Mouse (Mus musculus) WW6 (cell line): ENCODE measurements around the gene Hist1h2ap.
"Not testable (repeated sequence)": the region's sequence is repeated elsewhere in the genome, so short reads cannot be mapped to it uniquely, and the experiment has no call there.

Experiments
- DNase-seq: peaks from one replicate; pipeline ENCODE4 v3.0.0-alpha.2; 2013; ENCODE audit warnings: low read depth, low spot score

Hist1h2ap gene

DNA sequence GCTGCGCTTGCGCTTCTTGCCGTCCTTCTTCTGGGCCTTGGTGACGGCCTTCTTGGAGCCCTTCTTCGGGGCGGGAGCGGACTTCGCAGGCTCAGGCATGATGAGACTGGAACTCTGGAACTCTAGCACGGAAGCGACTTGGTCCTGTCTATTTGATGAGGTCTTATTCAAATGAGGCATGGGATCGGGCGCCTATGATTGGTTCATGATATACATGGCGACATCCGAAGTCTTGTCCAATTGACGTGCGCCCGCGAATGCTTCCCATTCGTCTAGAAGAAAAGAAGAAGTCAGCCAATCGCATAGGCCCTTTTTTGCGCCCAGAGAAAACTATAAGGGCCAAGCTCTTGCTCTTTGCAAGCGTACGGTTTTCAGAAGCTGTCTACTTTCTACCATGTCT lies 23.2 kb downstream of the Hist1h2ap start, which contains the start of the genes Hist1h2bq and Hist1h2ao:
Hist1h2bq (minus strand) TSS at position 125 of the 400 bp plus-strand sequence.
Hist1h2ao (plus strand) TSS at position 393 of the 400 bp plus-strand sequence.
- DNase-seq = not testable (repeated sequence)

DNA sequence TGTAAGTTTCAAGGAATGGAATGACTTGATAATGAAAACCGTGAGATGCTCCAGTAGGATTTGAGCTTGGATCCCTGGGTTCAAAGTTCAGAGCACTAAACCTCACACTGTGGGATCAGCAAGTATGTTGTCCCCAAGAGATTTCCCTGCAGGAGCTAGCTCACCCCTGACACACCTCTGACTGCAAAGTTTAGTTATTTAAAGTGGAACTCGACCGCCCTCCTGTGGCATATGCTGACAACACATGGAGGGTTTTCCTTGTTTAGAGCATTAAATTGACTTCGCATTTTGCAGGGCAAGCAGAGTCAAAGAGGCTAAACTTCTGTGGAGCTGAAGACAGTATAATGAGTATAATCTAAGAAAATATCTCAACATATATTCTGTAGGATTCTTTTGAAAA lies 30.2 kb downstream of the Hist1h2ap start:
- not testable (repeated sequence) for DNase-seq

DNA sequence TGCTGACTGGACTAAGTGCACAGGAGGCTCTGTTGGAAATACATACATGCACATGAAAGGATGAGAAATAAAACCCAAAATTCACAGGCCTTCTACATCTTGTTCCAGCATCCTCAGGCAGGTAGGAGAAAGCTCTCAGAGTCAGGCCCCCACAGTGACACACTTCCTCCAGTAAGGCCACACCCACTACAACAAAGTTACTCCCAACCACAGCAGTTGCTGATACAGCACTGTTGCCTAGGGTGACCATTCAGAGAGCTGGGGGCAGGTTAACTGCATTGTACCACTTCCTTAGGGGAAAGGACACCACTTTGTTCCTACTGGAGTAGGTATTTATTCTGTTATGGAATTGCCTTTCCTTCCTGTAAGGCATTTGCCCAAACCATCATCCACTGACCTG lies 36.1 kb downstream of the Hist1h2ap start:
- not testable (repeated sequence) for DNase-seq

DNA sequence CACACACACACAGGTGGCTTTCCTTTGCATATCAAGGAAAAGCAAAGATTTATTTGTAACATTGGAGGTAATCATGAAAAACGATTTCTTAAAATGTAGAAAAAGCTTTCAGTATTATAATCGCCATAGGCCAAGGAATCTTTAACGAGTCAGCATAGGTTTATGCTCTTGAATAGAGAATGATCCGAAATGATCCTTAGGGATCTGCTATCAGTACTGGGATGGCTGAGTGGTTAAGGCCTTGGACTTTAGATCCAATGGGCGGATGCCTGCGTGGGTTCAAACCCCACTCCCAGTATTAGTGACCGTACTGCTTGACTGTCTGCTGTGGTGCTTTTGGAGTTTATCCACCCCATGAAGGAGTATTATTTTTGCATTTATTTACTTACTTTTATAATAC lies 37.7 kb downstream of the Hist1h2ap start:
- no peak for DNase-seq

DNA sequence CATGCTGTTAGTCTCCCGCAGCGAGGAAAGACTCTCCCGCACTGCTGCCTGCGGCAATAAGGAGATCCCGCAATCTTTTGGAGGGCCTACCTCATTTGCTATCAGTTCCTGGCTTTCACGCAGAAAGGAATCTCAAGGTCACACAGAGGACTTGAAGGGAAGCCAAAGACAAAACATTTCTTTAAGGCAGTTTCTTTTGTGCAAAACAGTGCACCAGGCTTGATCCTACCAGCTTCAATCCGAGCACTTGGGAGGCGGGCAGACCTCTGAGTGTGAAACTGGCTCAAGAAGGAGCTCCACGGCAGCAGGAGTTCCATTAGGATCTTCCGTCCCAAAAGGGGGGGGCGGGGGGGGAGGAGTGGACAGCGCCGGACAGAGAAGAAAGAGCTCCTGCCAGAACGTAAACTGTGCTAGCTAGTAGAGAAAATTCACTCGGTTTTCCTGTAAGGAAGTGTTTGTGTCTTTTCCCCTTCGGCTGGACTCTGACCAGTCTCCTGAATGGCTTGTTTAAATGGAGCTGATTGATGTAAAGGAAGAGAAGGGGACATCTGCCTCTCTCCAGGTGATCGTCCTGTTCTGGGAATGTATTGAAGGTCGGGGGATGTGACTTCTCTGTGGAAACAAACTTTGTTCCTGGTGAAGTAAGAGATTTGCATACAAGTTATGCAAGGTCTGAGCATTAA lies 42.6 kb downstream of the Hist1h2ap start:
- no peak for DNase-seq

DNA sequence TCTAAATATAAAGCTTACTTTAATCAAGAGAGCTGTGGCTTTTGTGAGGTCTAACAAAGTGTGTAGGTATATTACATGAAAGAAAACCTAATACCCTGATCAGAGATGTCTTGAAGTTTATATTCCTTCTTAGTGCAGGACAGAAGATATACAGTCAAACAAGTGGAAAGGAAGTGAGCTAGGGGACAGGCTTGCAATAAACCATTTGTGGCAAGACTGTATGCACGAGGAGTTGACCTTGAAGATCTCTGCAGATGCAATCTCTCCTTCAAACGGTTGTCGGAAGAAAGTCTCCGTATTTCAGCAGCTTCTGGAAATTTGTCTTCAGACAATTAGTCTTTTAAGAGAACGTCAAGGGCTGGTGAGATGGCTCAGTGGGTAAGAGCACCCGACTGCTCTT lies 43.4 kb downstream of the Hist1h2ap start:
- no peak for DNase-seq

DNA sequence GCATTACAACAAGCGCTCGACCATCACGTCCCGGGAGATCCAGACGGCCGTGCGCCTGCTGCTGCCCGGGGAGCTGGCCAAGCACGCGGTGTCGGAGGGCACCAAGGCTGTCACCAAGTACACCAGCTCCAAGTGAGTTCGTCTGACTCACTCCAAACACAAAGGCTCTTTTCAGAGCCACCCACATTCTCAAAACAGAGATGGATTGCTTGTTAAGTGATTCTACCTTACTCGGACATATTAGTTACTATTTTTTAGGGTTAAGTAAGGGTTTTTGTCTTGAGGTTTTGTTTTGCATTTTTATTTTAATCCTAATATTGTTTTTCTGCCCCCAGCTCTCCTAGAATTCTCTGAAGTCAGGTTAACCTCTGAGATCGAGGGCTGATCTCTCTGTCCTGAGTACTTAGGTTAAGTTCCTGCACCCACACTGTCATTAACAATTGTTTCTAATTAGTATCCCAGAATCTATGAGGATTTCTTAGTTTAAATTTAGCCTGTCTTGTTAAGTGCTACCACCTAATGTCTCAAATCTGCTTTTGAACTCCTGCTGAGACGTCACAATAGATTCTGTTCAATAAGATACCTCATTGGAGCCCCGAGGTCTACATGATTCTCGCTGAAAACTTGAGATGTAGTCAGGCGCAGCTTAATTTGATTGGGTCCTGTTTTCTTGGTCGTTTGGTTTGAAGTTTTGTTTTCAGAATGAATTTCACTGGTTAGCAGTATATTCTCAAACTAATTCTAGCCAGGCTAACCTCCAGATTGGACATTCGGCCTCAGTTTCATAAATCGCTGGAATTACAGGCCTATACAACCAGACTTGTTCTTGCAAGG lies 45.3 kb downstream of the Hist1h2ap start:
- no peak for DNase-seq

DNA sequence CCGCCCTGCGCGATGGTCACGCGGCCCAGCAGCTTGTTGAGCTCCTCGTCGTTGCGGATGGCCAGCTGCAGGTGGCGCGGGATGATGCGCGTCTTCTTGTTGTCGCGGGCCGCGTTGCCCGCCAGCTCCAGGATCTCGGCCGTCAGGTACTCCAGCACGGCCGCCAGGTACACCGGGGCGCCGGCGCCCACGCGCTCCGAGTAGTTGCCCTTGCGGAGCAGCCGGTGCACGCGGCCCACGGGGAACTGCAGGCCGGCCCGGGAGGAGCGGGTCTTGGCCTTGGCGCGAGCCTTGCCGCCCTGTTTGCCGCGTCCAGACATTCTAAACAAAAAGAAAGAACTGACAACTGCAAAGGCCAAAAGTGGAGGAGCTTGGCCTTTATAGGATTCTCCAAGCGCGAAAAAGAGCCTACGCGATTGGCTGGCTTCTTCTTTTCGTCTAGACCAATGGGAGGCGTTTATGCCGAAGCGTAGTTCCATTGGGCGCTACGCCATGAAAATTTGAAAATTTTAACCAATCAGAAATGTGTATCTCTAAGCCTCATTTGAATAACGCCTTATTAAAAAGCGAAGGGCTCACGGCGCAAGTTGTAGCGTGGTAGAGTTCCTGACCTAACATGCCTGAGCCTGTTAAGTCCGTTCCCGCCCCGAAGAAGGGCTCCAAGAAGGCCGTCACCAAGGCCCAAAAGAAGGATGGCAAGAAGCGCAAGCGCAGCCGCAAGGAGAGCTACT lies 46.2 kb downstream of the Hist1h2ap start, which contains the start of the genes Hist1h2an and Hist1h2bp:
Hist1h2an (minus strand) TSS at position 320 of the 731 bp plus-strand sequence.
Hist1h2bp (plus strand) TSS at position 563 of the 731 bp plus-strand sequence.
- not testable (repeated sequence) for DNase-seq

DNA sequence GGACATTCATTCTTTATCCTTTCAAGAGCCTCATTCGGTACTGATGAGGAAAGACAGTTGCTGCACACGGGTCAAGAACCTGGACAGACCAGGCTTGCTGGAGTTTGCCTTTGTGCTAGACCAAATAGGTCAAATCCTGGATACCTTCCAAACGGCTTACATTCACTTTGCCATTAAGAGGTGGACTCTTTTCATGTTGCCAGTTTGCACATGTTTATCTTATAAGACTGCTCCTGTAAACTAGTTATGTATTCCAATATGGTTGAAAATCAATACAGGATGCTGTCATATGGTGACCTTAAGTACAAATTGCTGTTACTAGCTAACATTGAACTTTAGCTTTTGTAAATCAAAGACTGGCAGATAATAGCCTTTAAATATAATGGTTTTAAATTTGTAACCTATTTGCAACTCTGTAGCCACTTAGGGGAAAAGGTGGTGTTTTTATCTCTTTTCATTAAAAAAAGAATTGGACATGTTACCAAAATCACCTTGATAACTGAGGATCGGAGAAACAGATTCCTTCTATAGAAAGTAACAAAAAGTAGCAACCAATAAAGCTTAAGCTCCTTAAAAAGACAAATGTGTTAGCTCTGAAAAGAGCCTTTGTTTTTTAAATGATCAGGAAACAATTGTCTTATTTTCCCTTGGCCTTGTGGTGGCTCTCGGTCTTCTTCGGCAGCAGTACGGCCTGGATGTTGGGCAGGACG lies 47.0 kb downstream of the Hist1h2ap start:
- DNase-seq = no peak

DNA sequence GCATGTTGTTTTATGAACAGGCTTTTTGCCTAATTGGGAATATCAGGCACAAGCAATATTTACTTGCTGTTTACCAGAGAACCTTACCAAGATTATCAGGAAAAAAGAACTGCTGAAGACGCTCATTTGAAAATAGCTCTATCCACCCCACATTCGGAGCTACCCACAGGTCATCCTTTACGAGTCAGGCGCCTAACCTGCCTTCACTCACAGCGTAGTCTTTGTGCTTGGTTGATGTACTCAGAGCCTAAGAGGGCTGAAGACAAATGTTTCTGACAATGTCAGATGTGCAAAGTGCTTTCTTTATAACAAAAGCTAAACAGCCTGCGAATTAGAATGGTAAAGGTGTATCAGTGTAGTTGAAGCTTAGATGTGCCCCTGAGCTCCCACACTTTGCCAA lies 49.0 kb downstream of the Hist1h2ap start:
- DNase-seq = no peak

DNA sequence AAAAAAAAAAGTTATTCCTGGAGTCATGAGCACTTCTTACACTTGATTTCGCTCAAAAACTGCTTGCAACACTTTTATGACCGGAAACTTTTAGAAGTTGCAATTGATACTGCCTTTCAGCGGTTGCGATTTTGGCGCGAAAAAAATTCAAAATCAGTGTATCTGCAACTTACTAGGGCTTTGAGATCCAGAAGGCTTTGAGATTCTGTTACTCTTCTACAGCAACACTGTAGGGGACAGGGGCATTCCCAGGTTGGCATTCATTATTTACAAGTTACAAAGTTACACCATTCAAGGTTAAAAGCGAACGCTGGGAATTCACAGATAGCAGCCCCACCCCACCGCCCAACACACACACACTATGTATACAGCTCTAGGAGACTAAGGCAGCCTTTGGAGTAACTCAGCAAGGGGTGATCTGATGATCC lies 49.6 kb downstream of the Hist1h2ap start:
- no peak for DNase-seq

DNA sequence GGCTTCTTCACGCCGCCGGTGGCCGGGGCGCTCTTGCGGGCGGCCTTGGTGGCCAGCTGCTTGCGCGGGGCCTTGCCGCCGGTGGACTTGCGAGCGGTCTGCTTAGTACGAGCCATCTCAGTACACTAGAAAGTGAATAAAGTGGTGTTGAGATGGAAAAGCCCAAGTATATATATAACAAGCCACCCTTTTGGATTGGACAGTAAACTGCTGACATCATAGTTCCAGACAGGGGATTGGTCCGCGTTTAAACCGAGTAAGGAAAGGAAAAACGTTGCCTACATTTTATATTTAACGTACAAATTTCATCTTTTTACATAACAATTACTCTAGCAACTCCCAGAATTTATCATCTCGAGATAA lies 50.1 kb downstream of the Hist1h2ap start, which contains the start of gene Hist1h3i:
Hist1h3i (minus strand) TSS at position 116 of the 363 bp plus-strand sequence.
- no peak for DNase-seq
